Mouse (Mus musculus) thymus, postnatal 4 days (tissue): ENCODE measurements around the gene Stox2.

Experiments used
- DNase-seq: peaks from one replicate; pipeline ENCODE4 v3.0.0; 2021

The Stox2 gene

DNA sequence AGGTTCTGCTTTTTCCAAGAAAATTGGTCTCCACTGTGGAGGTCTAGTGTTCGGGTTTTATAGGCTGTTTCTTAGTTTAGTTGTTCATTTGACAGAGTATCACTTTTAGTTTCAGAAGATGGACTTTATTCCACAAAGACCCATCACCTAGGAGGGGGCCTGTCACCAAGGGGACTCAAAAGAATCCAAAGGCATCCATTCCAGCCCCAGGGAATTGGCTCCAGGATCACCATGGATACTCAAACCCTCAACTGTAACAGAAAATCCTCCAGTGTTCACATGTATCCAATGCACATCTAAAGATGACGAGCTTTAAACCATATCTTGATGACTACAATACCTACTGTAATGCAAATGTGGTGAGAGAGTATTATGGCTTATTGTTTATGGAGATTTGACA lies 267.4 kb downstream of the Stox2 start:
- DNase-seq, result no peak

DNA sequence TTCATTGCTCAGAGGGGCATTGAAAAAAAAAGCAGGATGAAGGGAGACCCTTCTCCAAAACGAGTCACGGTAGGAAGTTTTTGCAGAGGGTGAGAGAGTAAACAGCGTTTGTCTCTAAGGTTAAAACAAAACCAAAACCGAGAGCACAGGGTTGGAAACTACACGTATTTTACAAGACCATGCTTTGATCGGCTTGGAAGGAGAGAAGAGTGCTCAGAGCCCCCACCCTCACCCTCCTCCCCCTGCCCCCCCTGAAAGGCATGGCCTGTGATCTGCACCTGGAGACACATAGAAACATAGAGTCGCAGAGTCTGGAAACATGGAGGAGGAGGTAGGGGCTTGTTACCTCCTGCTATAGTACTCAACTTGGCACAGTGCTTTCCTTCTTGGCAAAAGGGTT lies 272.3 kb downstream of the Stox2 start:
- no peak for DNase-seq

DNA sequence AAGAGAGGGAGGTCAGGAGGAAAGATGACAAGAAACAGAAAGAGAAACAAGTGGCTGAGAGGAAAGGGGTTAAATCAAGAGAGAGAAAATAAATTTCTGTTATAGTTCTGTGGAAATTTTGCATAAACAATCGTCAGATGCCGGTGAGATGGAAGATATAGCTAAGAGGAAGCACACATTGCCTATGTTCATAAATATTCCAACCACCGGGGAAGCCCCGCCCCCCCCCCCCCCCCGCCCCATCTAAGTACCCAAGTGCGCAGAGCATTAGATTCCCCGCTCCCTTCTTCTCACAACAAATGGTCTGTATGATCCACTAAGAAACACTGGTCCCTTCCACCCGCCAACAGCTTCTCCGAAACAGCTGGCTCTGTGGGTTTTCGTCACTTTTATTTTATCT lies 273.3 kb downstream of the Stox2 start:
- DNase-seq, result no peak

DNA sequence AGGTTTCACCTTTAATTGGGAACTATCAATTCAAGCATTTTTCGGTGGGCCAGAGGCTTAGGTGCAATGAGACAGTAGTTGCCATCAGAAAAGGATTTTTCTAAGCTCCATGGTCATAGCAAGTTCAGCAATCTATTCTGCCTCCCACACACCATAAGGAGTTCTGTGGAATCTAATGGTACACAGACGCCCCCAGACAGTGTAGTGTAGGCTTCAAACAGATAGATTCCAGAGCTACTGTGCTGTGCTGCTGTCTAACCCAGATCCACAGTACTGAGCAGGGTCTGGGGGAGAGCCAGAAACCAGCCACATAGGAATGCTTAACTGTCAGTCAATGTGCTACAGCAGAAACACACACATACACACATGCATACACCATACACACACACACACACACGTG lies 285.5 kb downstream of the Stox2 start:
- DNase-seq, result no peak

- DNase-seq, result peak; percentile 18
These were observed 291.6 kb downstream of the Stox2 start for GRCm38 (mm10) chr8:47154521-47154920.

GRCm38 (mm10) chr8:47145258-47145657 lies 300.9 kb downstream of the Stox2 start:
- DNase-seq, result no peak

DNA sequence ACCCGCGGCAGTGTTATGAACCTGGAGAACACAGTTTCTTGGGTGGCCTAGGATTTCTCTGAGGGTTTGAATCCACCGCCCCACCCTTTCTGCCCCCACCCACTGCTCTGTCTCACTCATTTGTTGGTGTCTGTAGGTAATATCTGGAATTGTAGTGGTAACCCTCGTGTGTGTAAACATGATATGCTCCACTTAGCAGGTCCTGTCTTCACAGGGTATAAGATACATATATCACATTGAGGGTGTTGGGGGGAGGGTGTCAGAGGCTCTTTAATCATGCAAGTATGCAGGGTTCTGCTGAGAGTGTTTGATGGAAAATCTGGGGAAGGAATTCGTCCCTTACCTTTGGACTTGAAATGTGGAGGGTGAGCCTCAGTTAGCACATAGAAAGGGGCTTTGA lies 310.1 kb downstream of the Stox2 start:
- no peak for DNase-seq

DNA sequence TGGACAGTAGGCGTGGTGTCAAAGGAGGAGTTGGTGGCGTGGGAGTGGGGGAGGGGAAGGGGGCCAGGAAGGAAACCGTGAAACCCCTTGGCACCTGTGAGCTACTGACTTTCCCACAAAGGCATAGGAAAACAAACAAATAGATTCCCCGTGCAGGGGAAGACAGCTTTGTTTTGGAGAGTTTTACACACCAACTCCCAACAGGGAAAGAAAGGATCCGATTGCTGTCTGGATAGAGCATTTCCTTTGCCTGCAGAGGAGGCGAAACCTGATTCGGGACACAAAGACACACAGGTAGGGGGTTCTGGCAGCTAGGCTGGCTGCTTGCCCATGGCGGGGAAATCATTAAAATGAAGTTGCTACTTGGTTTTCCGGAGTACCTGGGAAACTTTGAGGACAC lies 310.6 kb downstream of the Stox2 start:
- DNase-seq, result peak; percentile 10

- no peak for DNase-seq
These were observed 311.4 kb downstream of the Stox2 start for GRCm38 (mm10) chr8:47134736-47135135.

- no peak for DNase-seq
These were observed 312.8 kb downstream of the Stox2 start for GRCm38 (mm10) chr8:47133381-47133780.
